Mouse (Mus musculus) layer of hippocampus, adult 18-20 months (tissue): Measurements from ENCODE around the gene Vax2. TPM values are rescaled to one million over a fixed set of nuclear protein-coding genes. Genes with fewer than 3 reads are reported as not detected.

ENCODE experiments used
- DNase-seq, 2 experiments: peaks; one replicate each; pipeline ENCODE4 v3.0.0; 2022; ENCODE audit warnings: low spot score in 2 of 2
- total RNA-seq, 2 experiments: library from RNA; stranded (reverse); gene quantifications; 2 replicates each; pipeline ENCODE4 v1.2.3; 2021

Vax2 gene
- total RNA-seq, 2 experiments from 2014 or later = not detected

DNA sequence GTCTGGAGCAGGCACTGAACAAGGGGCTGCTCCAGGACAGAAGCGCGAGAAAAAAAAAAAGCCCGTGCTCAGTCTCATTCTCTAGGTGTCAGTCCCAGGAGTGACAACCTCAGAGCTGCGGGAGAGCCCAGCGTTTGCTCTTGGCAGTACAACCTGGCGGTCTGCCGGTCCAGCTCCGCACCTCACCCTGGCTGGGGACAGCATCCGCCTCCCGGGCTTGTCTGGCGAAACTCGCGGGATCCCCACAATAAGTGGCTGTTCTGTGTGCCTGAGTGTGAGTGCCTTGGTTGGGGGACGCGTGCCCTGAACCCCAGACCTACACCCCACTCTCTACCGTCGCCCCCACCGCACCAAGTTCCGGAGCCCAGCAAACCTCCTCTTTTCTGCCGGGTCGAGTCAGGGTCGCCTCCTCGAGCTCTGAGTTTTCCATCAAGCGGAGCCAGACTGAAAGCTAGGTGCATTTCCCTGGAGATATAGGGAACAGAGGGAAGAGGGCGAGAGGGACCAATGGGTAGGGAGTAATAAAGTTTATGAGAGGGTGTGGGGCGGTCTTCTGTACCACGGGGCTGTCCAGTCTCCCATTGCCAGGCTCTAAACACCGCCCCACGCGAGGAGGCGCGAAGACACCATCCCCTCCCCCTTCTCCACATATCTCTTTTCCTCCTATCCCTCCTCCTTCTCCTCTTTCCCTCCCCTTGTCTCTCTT lies 550 bp upstream of the Vax2 start:
- no peak for DNase-seq

DNA sequence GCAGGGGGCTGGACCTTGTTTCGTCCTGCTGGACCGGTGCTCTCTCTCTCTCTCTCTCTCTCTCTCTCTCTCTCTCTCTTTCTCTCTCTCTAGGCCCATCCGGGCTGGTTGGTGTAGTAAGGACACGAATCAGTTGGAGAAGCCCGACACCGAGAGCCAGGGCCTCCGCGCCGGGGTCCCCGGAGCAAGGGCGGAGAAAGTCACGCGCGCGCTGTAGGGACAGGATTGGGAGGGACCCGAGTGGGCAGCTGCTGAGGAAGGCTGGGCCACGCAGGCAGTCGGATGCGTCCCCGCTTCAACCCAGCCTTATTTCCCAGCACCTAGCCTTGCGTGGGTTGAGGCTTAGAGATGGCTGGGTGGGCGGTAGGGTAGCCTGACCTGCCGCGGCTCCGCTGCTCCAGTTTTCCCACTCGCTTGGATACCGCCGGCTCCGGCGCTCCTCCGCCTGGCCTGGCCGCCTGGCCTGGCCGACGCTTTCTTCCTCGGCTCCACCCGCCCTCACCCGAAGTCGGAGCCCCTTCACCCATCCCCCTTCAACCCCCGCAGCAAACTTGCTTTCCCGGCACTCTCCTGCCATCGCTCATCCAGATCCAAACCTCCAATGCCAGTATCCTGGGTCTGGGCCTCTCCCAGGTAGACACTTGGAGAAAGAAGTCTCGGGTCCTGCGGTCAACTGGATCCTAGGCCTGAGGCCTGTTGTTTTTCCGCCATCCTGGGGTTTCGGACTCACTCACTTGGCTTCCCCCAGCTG lies 836 bp downstream of the Vax2 start:
- DNase-seq = no peak

DNA sequence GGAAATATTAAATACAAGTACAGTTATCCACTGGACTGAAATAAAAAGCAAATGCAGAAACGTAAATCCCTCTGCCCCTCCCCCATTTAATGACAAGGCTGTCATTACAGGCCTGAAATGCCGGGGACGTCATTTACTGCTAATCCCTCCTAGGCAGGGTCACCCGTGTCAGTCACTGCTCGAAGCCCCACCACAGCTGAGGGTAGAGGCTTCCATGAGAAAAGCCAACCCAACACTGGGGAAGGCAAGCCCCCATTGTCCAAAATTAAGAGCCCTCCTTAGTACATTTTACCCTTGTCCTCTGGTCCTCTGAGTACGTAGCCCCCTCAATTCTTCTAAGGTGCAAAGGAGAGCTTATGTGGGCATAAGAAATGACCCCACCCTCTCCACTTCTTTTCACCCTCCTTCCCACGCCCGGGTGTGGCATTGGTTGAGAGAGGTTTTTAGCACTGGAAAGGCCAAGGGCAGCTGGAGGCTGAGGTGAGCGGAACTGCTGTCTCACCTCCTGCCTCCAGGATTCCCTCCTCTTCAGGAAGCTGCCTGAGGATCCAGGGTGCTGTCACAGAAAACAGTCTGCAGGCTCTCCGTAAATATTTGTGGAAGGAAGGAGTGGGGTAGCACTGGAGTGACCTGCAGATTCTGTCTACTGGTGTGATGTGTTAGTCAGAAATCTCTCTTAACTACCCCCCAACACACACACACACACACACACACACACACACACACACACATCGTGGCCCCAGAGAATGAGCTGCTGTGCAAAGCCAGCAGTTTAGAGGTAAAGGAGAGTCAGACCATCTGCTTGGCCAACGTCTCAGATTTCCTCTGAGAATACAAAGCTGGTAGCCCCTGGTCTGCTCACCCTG lies 2.4 kb downstream of the Vax2 start:
- DNase-seq = no peak

DNA sequence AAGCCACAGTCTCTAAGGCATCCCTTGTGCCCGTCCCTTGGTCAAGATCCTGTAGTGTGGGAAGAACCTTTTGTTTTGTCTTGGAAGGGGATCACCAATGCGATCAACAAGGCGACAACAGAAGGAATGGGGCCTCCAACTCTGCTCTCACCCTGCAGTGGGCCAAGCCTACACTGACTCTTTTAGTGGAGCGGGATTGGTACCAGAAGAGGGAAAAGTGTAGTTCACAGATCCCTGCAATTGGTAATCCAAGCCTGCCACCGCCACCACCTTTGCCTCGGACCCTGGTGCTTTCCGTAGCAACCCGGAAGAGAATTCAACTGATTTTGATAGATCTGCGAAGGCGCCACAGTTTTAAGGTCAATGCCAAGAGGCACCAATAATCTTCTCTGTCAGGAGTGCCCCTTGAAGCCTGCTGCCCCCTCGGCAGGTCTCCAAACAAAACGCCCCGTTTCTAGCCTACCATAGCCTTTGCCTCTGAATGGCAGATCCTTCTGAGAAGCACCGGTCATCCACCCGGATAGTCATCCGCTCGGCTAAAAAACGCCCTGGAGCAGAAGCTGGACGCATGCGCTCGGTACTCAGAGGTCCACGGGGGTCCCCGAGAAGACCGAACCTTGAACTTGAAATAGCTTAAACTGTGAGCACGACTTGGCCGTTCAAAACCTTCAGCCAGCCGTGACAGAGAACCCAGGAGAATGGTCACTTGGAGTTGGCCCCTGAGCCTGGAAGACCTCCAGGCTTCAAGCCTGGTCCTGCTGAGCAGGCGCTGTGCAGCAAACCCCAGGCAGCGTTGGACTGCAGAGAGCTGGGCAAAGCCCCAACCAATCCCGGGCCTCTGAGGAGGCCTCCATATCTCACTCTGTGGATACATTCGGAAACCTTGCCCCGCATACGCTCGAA lies 3.4 kb downstream of the Vax2 start:
- DNase-seq = no peak

DNA sequence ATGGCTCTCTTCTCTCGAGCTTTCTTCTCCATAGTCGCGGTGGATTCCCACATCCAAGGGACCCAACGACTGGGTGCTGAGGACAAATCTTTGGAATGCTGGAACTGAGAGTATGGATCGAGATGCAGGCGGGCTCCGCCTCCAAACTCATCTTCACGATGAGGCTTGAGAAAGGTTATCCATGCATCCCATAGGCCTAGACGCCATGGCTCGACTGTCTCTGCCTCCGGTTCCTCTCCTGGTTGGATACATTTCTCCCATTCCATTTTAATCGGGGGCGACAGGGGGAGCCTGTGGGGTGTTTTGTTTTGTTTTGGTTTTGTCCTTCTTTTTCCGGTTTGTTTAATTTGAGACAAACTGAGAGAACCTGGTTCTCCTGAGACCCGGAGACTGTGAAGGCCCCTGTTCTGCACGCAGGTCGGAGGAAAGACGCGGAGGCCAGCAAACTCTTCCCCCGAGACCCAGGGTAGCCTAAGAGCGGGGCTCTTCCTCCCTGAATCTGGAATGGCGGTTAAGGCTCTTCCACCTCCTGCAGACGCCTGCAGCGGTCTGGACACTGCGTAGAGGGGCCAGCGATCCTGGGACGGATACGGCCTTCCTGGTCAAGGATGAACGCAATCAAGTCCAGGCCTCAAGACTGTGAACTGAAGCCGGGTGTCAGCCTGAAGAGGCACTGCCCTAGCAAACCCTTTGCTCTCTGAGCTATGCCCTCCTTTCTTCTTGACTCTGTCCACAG lies 4.6 kb downstream of the Vax2 start:
- no peak for DNase-seq

DNA sequence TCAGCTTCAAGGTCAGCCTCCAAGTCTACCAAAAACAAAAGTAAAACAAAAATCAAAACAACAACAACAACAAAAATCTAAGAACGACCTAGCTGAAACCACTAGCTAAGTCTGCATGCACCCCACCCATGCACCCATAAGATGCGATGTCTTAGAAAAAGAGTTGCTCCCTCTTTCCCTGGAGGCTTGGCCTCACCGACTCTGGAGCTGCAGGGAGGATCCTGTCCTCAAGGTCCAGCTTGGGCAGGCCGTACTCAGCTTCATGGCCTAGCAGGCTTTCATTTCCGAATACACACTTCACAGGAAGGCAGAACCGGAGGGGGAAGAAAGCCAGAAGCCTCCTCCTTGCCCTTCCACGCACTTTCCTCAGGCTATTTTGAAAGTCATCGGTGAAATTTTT lies 6.0 kb downstream of the Vax2 start:
- no peak for DNase-seq

DNA sequence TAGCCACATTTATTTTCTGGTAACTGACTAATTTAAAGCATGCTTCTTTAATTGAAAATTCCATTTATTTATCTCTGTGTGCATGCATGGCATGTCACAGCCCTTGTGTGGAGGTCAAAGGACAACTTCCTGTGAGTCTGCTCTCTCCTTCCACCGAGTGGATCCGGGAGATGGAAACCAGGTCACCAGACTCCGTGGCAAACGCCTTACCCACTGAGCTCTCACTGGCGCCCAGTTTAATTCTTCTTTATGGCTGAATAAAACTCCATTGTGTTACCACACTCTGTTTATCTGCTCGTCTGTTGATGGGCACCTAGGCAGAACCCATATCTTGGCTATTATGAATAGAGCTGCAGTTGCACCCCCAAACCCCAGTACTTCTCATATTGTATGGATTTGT lies 11.5 kb downstream of the Vax2 start:
- no peak for DNase-seq

DNA sequence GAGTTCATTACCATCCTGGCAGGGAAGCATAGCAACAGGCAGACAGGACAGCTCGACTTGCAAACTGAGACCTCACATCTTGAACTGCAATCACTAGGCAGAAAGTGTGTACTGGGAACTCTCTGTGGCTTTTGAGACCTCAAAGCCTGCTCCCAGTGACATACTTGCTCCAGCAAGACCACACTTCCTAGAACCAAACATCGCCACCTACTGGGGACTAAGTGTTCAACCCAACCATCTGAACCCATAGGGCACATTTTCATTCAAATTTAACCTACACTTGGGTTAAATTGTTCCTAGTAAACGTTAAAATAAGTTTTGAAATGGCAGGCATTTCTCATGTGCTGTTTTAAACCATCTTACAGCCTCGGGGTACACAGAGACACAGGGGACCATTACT lies 16.1 kb downstream of the Vax2 start:
- no peak for DNase-seq

DNA sequence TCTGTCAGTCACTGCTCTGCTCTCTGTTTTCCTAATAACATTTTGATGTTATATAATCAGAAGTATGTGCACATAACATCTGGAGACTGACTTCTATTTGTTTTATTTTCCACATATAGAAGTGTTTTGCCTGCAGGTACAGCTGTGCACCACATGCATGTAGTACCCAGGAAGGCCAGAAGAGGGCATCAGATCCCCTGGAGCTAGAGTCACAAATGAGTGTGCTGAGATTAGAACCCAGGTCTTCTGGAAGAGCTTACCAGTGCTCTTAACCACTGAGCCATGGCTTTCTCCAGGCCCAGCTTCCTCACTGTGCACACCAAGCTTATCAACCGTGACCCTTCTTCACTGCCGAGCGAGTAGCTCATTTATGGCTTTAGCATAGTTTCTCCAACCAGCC lies 17.4 kb downstream of the Vax2 start:
- DNase-seq = no peak

DNA sequence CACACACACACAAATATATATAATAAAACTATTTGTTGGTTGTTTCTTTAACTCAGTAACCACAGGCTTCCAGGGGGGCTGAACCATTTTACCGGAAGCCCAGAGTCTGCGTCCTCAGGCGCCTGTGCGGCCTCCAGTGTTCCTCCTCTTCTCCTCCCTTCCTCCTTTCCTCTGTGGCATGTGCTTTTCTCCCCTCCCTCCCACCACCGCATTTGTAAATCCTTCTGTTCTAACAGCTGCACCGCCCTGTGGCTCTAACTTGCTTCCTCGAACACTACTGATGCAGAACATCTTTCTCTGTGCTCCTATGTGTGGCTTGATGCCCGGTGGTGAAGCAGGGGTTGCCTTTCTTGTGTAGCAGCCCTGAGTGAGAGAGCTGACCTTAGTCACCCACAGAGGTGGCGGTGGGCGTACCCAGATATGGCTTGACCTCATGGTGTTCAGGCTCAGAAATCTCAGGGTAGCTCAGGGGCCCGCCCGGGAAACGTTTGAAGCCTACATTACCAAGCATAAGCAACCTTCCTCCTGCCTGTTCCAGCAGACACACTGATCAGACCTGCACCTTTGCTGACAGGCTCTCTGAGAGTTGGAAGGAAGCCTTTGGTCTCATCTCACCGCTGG lies 18.4 kb downstream of the Vax2 start:
- DNase-seq = peak; percentile 36 to 54

DNA sequence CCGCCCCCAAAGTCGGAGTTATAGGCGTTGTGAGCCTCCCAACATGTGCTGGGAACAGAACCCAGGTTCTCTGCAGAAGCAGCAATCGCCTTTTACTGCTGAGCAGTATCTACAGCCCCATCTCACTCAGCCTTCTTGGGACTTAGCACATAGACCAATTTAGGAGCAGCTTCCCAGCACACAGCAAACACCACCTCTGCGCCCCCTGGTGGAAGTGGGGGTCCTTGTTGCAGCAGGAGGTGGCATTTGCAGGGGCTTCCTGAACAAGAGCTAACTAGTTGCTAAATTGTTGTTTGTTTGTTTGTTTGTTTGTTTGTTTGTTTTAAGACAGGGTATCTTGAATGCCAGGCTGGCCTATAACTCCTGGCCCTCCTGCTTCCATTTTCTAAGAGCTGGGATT lies 20.1 kb downstream of the Vax2 start:
- peak in 1 of 2 experiments; percentile 47 for DNase-seq

DNA sequence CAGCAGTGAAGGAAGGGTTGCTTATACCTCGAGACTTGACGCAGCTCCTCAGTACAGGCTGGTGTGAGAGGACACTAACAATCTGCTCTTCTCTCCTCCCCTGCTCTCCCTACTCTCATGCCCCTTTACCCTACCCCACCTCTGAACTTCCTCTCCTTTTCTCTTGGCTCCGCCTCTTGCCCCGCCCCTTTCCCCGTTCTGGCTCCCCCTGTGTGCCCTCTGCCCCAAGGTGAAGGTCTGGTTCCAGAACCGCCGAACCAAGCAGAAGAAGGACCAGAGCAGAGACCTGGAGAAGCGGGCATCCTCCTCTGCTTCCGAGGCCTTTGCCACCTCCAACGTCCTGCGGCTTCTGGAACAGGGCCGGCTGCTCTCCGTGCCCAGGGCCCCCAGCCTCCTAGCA lies 26.2 kb downstream of the Vax2 start:
- DNase-seq = no peak

DNA sequence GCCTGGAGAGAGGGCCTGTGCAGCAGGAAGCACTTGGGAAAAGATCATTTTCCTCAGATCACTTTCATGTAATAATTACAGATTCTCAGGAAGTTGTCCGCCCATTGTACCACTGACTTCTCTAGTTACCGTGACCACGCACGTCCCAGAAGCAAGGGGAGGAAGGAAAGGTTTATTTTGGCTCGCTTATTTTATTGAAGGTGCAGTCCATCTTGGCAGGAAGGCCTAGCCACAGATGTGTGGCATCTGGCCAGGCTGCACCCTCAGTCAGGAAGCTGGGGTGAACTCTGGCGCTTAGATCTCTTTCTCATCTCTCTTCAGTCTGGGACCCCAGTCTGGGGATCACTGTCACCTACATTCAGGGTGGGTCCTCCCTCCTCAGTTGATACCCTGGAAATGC lies 27.5 kb downstream of the Vax2 start:
- no peak for DNase-seq

DNA sequence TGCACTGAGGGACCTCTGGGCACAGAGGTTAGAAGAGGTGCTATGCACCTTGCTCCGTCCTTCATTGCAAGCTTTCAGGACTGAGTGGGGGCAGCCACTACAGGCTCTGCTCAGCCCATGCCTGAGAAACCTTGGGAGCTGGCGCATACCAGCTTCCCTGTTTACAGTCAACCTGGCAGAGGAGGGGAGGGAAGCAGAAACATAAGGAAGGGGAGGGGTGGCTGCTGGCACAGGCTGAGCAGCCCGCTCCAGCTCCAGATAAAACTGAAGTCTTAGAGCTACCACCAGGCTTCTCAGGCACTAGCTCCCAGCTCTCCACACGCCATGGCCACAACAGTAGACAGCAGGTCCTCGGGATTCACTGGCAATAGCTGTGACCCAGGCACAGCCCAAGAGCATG lies 31.7 kb downstream of the Vax2 start, which contains the start of gene Atp6v1b1:
Atp6v1b1 (plus strand) TSS at position 230 of the 400 bp plus-strand sequence.
- DNase-seq = no peak

DNA sequence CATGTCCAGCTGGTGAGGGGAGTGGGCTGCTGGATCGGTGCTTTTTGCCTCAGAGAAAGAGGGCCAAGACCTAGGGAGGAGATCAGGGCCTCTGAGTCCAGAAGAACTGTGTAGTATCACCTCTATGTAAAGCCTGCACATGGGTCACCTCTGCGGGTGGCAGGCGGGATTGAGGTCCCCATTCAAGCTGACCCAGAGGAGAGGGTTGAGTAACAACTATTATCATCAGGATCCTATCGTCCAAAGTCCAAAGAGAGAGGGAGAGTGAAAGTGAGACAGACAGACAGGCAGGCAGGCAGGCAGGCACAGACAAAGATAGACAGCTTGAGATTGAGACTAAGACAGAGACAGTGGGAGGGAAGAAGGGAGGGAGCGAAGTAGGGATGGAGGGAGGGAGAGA lies 32.1 kb downstream of the Vax2 start:
- no peak for DNase-seq

DNA sequence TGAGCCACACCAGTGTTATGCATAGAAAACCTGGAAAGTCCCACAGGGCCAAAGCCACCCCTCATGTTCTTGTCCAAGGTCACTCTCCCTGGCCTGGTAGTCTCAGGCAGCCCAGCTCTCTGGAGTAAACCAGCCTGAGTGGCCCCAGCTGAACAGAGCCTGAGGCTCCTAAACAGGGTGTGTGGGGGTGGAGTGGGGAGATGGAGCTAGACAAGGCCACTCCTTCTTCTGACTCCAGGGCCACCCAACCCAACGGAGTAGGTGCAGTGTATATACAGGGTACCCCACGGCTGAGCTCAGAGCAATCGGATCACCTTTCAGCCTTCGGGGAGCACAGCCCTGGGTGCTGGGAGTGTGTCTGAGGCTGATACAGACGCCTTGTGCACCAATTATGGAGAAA lies 33.1 kb downstream of the Vax2 start:
- DNase-seq = no peak

DNA sequence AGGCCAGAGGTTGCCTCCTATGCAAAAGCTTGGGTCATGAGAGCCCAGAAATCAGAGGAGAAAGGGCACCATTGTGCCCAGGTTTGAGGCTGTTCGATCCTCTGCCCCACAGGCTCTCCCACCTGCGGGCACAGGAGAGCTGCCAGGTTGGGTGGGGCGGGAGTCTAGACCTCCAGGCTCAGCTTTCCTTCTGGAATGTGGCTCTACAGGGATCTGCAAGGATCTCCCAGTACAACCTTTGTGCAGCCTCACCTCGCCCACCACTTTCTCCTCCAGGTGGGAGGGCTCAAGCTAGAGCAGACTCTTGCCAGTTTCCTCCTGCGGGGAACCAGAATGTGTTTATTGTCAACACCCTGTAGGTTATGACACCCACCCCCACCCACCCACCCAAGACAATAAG lies 33.5 kb downstream of the Vax2 start:
- DNase-seq = no peak

DNA sequence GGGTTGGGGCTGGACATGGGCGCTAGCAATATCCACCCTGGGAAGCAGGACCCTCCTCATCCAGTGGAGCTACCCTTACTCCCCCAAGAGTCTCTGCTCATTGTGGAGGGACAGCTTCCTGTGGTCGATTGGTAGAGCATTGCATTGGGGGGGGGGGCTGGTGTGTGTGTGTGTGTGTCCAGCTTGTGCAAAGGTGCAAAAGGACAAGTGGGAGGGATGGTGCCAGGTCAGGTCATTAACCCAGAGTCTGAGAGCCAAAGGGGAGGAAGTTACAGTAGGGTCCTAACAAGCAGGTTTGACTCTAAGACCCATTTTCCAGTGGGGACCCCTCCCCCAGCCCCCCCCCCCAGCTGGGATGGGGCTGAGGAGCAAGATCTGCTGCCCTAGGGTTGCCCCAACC lies 34.4 kb downstream of the Vax2 start:
- DNase-seq = no peak

DNA sequence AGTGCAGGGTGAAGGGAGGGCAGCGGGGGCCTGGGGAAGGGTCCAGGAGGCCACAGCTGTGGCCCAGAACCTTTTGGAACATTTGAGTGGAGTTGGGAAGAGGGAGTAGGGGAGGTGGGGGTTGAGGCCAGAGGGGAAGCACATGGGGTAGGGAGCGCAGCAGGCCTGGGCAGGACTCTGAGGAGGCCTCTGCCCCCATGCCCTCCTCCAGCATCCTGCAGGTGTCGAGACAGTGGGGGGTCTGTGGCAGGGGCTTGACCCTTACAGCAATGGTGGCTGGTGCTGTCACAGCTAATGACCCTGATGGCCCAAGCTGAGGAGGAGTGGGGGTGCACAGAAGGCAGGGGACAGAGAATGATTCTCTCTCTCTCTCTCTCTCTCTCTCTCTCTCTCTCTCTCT lies 38.2 kb downstream of the Vax2 start:
- no peak for DNase-seq
